Mouse (Mus musculus): ENCODE data around the gene Mybpc3. TPM values are rescaled to one million over a fixed set of nuclear protein-coding genes. Genes with fewer than 3 reads are reported as not detected.

Mybpc3 gene
- under 1 TPM; 0.33 to 0.91 (median 0.69) TPM for total RNA-seq (2022)

DNA sequence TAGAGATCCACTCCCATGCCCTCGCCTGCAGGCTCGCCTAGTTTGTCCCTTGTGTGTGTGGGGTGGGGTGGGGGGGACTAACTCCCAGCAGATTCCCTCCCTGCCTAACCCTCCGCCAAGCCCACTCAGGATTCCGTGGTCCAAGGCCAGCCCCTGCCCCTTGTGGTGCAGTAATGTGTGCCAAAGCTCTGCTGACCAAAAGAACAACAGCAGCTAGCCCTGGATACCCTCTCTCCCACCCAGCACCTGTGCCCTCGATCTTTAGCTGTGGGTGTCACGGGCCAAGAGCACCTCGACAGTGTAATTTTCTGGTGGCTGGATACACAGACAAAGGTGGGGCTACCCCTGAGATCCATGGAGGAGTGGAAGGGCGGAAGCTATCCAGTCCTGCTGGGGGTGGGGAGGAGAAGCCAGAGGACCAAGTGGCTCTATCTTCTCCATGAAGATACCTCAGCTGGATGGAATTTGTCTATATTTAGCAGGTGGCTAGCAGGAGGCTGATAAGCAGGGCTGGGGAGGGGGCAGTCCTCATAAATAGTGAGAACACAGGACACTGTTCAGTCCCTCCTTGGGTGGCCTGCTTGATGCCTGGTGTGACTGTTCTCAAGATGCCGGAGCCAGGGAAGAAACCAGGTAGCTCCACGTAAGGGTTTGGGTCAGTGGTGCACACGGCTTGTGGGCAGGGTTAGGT is at the start of gene Mybpc3:
Gene Mybpc3 (plus strand): TSS at position 560 of the 691 bp plus-strand sequence.
- no peak for DNase-seq (ENCODE audit: low spot score in 2 of 2)

DNA sequence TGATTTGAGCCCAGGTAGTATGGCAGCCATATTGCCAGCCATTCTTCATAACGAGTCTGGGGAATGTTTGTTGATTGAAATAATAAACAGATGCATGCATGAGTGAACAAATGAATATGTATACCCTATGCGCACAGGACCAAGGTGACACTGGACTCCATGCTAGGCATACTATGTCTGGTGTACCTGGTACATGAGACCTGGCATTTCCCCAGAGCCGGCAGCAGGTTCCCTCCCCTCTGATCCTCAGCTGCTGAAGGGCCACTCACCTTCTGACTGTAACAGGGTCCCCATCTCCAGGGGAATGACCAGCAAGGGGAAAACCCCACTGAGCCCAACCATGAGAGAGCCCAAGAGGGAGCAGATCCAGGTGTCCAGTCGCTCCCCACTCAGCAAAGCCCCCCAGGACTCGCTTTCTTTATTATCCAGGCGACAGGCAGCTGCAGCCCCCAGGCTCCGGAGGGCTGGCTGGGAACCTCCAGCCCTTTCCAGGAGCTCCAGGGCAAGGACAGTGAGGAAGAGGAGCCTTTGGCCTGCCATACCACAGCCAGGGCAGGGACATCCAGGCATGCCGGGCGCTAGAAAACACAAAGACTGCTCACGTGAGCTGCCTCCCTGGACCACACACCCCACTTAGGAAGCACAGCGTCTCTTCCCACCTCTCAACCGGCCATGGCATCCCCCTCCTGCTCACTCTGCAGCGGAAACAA is 49.6 kb upstream of the Mybpc3 start:
- DNase-seq (ENCODE audit: low spot score in 2 of 2), result no peak

DNA sequence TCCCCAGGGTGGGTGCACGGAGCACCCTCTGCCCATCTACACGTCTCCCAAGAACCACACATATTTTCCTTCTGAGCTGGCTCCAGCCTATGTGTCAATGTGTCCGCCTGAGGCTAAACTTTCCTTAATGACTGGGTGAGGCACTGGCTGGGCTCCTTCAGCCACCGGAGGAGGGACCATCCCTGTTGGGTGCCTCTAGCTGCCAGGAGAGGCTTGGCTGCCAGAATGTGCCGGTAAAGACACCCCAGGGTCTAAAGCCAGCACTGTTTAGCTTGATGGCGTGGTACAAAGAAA is 49.1 kb upstream of the Mybpc3 start:
- no peak for DNase-seq (ENCODE audit: low spot score in 2 of 2)

DNA sequence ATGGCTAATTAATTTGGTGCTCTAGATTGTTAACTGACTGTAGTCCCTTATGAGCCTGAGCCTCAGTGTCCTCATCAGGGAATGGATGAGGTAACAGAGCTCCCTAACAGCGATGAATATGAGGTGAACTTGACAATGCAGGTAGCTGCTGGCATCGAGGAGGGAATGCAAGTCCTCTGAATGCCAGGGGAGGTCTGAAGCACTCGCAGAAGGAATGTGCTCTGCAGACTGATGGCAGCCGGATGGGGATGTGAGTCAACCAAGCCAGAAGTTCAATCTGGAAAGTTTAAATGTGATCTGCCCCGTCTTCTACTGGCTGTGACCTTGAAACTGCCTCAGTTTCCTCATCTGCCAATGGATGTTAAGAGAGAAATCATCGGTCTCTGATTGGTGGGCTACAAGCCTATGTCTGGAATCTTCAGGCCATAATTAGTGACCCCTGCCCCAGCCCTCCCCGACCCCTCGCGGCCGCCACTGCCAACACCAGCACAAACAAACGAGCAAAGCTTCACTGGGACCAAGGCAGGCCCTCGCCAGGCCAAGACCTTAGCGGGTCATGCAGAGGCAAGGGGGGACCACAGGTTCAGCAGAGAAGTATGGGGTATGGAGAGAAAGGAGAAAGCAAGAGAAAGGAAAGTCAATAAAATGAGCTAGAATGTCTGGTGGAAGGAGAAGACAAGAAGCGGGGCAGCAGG is 48.5 kb upstream of the Mybpc3 start:
- DNase-seq (ENCODE audit: low spot score in 2 of 2), result no peak

DNA sequence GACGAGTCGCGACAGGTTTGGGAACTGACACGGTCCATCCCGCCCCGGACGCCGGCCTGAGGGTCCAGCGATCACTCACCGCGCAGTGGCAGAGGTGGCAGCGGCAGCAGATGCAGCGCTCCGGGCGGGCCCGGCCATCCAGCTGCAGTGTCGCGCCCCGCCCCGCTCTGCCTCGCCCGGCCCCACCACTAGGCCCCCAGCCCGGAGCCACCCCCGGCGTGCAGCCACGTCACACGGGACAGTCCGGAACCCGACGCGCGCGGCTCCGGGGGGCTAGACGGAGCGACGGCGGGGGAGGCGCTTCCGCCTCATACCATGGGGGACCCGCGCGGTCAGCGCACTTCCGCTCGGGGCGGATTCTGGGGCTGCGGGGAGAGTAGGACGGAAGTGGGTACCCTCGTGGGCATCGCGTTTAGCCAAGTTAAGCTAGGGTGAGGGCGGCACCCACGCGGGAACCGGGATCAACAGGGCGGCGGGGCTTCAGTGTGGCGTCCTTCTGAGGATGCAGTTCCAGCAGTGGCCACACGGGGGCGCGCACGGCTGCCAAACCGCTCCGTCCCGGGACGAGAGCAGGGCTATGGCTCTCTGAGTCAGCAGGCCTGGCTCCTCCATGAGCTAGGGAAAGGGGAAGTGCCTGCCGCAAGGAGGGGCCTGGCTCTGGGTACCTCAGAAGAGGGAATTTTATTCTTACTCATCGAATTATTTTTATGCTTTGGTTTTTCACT is 47.7 kb upstream of the Mybpc3 start, which contains the start of gene Slc39a13:
Gene Slc39a13 (minus strand): TSS at position 342 of the 725 bp plus-strand sequence.
- peak; percentile 97 to 99 for DNase-seq (ENCODE audit: low spot score in 2 of 2)

DNA sequence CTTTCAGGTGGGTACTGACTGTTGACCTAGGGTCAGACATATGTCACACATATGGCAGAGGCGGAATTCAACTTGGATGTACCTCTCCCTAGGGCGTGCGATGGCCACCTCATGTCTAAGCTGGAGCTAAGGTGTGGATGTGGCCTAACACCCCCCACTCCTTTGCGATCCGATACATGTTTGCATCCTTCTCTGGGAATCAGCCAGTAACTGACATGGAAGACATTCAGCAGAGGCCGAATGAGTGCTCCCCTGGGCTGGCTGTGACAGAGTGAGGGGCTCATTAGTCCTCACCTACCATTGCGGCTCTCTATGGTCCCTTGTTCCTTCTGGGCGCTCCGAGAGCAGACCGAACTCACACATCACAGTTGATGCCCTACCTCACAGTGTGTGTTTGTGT is 46.9 kb upstream of the Mybpc3 start:
- no peak for DNase-seq (ENCODE audit: low spot score in 2 of 2)

DNA sequence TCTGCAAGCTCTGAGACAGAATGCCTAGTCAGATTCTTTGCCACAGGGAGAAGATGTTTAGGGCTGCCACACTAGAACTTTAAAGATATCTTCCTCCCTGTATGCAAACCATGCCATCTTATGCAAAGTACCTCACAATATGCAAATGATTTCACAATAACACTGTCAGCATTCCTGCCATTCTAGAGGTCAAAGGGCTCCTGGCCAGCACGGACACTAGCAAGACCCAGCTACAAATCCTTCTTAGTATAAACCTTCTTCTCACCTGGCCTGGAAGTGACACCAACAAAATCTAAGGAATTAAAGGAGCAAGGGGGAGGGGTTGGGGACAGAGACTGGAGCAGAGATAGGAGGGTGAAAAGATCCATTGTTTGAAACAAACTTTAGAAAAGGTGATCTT is 45.9 kb upstream of the Mybpc3 start:
- no peak for DNase-seq (ENCODE audit: low spot score in 2 of 2)

DNA sequence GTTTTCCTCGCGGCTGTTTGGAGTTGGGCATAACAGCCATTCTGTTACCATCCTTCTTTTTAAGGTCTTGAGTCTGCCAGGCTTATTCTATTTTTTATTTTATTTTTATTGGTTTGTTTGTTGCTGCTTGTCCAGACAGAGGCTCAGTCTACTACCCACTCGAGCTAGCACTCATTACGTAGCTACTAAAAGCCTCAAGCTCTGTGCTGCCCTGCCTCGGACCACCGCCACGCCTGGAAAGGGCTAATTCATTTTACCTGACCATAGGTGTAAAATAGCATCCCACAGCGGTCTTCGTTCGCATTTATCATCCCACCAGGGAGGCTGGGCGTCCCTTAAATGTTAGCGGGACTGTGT is 40.0 kb upstream of the Mybpc3 start:
- no peak for DNase-seq (ENCODE audit: low spot score in 2 of 2)

DNA sequence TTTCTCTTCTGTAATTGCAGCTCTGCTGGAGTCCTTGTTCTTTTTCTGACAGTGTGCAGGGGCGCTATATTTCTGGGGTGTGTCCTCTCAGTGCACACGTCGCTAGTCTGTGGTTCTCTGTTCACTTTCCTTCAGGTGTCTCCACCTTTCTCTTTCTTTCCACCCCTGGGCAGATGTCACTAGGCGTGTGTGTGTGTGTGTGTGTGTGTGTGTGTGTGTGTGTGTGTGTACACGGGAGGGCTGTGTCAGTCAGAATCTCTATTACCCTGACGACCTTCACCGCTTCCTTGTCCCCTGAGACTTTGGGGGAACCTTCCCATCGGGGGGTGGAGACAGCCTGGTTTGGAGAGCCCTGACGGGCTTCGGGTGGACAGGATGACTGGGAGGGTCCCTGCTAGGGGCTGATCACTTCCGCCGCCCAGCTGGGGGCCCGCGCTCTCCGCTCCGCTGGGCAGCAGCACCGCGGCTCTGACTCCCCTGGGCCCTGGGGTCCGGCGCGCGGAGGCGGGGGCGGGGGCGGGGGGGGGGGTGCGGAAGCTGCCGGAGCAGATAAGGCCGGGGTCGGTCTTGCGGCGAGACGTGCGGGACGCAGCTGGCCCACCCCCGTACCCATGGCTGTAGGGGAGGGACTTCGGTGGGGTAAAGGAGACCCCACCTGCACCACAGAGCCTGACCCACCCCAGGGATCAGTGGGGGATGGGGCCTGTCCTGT is 39.5 kb upstream of the Mybpc3 start:
- DNase-seq (ENCODE audit: low spot score in 2 of 2), result no peak

DNA sequence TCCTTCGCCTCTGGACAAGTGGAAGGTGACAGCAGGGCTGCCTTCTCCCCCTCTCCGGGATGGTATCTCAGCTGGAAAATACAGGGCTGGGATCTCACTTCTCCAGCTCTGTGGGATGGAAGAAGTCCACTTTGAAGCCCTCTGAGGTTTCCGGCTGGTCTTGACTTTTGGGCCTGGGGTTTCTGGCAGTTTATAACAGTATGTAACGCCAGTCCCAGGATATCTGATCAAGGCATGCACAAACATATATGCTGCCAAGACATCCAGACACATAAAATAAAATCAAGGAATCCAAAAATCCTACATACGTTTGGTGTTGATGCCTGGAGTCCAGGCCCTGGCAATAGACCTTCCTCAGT is 38.9 kb upstream of the Mybpc3 start:
- DNase-seq (ENCODE audit: low spot score in 2 of 2), result no peak

DNA sequence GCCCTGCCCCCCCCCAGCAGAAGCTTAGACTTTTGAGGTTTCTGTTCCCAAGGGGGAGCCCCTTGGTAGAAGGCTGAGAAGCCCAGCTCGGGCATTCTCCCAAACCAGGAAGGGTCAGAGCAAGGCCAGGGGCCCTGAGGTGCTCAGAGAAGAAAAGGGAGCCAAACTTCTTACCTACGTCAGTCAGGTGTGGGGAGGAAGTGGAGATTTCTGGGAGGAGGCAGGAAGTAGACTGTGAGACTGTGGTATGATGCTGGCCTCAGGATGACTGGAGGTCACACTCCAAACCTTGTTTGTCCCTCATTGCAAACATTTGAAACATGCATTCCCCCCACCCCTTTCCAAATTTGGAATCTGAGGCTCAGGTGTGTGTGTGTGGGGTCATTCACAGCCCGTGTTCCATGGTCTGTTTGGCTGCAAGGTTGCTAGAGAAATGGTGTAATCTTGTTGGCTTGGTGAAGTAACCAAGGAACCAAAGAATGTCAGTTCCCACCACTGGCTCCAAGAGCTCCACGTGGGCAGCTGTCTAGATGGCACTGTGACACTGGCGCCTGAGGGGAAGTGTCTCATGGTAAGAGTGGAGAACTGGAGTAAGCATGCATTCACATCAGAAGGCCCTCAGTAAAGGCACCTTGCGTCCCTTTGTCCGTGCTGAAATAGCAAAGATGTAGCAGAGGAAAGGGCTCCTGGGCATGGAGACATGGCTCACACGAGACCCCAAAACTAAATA is 37.0 kb upstream of the Mybpc3 start:
- no peak for DNase-seq (ENCODE audit: low spot score in 2 of 2)

DNA sequence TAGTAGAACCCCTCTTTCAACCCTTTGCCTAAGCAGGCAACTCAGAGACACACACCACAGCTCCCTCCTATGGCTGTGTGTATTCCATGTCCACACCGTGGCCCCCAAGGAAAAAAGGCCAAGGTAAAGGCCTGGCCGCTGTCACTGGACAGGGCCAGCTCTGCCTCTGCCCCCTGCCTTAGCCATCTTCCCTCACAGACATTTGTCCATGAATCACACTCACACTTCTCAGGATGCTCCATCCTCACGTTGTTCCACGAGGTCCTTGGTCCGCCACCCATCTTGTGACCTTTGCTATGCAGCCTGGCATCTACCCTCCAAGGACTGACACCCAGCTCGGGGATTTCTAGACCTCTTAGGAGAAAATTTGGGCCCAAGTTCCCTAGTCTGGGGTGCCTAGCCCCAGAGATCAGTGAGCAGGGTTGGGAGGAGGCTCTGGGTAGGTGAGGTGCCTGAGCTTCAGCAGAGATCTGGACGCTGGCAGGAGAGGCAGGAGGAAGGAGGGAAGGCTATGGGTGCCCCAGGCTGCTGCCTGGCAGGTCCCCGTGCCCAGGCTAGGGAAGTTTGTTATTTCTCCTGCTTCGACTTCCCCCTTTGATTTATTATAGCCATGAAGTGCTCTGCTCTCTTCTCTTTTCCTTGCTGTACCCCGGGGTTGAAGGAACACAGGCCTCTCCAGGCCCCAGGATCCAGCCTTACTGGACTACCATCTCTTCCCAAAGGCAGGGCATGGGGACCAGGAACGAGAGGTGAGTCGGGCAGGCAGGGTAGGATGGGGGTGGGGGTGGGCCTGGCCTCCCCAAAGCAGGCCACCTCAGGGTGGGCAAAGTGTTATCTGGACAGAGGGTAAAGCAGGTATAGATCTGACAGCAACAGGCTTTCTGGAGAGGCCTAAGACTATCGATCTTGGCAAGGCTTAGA is 35.9 kb upstream of the Mybpc3 start, which contains the start of gene Spi1:
Gene Spi1 (plus strand): TSS at position 616 of the 921 bp plus-strand sequence.
- no peak for DNase-seq (ENCODE audit: low spot score in 2 of 2)

DNA sequence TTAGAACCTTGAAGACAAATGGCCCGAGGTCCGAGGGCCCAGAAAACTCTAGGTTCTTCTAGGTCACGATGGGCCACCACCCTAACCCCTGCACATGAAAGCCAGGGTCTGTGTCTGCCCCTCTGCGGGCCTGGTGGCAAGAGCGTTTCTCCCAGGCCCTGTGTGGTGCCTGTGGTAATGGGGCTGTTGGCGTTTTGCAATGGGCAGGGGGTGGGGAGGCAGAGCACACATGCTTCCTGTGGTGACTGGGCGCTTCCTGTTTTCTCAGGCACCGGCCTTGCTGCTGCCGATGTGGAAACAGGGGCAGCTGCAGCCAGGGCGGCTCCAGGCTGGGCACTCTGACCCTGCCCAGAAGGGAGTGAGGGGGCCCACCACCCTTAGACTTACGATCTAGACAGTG is 35.1 kb upstream of the Mybpc3 start:
- no peak for DNase-seq (ENCODE audit: low spot score in 2 of 2)

DNA sequence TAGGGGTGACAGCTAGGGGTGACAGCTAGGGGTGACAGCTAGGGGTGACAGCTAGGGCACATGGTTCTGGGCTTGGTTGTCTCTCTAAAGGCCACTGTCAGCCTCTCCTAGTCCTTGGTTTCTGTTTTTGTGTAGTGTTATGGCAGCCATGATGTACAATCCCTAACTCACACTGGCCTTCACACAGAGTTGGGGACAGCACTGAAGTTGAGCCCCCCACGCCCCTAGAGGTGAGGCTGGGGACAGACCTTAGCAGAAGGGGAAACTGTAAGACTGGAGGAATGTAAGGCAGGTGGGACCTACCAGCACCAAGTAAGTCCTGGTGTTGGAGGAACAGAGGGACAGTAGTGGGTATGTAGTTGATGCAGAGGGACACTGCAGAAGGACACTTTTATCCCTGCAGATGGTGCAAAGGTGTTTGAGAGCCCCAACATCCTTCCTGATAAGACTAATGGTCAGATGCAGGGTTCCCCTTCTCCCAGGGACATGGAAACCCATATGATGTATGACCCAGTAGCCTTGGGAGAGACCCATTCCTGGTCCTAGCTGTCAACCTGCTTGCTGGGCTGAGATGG is 34.5 kb upstream of the Mybpc3 start:
- no peak for DNase-seq (ENCODE audit: low spot score in 2 of 2)

DNA sequence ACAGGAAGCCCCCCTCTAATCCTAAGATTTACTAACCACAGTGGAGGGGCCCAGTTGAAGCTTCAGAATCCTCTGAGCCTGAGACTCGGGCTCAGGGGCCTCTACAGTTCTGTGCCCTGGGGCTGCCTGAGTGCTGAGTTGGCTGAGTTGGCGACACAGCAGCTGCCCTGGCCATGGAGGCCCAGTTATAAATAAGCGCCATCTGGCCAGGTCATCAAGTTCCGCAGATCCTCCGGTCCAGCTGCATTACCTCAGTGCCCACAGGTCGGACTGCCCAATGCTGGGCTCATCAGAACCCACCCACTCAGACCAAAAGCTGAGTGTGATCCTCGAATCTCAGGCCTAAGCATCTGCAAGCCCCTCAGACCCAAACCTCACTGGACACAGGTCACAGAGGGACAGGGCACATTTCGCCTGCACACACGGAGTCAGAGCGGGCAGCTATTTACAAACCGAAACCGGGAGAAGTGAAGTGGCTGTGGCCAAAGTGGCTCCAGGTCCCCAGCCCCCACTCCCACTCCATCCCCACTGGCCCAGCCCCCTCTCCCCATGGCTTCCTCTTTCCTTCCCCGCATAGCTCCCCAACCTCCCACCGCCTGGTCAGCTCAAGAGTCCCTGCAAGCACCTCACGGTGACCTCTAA is 33.6 kb upstream of the Mybpc3 start:
- DNase-seq (ENCODE audit: low spot score in 2 of 2), result no peak

DNA sequence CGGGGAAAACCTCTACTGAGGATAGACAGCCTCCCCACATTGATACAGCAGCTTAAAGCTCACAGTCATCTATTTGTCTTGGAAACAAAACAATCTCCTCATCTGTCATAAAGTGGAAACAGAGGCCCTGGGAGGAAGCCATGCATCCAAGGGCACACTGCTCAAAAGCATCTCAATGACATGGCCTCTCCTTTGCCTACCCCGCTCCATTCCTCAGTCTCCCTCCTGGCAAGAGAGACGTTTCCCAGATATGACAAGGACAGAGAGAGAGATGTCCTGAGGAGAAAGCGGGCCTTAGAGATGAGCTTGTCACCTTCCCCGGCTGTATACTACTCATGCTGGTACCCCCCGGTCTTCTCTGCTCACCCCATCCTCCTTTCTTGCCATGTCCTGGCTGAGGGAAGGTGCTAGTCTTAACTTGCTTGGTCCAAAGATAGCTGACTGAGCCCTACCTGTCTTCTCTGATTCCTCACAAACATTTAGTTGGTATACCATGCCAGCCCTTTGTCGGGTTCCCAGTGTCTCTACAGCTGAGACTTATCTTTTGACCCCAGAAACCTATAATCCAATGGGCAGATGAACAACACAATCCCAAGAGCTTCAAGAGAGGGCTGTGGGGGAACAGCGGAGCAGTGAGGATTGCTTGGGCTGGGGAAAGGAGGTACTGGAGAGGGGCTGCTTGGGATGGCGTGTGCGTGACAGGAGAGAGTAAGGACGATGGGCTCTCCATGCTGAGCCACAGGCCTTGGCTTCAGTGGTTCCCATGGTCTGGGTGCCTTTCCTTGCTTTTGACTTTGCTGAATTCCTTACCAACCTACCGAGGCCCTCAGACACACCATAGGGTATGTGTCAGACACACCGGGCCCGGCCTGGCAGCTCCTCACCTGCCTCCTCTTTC is 32.2 kb upstream of the Mybpc3 start:
- no peak for DNase-seq (ENCODE audit: low spot score in 2 of 2)

DNA sequence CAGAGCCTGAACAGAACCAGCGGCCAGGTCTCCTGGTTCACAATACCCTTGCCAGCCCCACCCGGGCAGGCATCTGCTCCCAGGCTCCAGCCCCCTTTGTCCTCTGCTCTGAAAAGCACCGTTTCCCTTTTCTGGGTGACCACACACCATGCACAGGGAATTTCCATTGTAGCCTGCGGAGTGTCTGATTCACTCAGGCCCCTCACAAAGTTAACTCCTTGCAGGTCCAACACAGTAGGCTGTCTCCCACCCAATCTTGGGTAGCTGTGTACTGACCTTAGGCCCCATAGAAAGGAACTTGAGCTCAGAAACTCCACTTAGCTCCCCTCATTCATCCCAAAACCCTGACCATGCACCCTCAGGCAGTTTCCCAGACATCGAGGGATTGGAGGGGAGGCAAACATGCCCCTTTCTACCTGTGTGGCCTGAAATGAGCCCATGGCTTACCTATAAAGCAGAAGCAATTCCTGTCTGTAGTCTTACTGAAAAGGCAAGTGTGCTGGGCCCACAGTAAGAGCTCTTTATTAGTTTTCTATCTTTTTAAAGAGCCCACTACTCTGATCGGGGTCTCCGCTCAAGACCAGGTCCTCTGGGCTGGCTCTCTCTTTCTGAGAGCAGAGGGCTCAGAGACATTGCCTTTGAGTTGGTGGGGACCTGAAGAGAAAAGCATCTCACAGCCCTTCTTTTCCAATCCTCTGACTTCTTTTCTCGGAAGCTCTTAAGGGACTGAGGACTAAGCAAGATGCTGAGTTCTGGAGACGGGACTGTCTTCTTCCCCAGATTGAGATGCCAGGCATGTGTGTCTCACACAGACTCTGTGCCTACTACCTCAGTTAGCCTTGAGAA is 31.3 kb upstream of the Mybpc3 start:
- DNase-seq (ENCODE audit: low spot score in 2 of 2), result no peak

All from left cerebral cortex, adult 8-10 months (tissue).